Mouse (Mus musculus) intestine, embryonic 14.5 days (tissue): ENCODE data around the gene Srrm4. TPM values are rescaled to one million over a fixed set of nuclear protein-coding genes. Genes with fewer than 3 reads are reported as not detected.

Experiments
- ATAC-seq: fragments of 200-750 bp; cut with Nextera tagmentation; replicated peaks from 2 replicates; pipeline ENCODE4 v1.8.0; 2017; ENCODE audit warnings: low read depth, moderate number of reproducible peaks, moderate TSS enrichment, moderate library complexity; ENCODE audit not compliant: low FRiP score, low TSS enrichment
- DNase-seq: peaks from one replicate; pipeline ENCODE4 v3.0.0-alpha.2; 2018; ENCODE audit warnings: low spot score
- H3K27ac ChIP-seq: fragments of 300-500 bp; sonication (generic); 2 replicates; pipeline ENCODE4 v1.5.1; 2014; ENCODE audit warnings: low read depth, mild to moderate bottlenecking, control low read depth
- H3K27me3 ChIP-seq: fragments of 300-500 bp; sonication (generic); replicated peaks from 2 replicates; pipeline ENCODE4 v1.6.1; 2014; ENCODE audit warnings: low read length, control low read depth; ENCODE audit not compliant: control insufficient read depth, insufficient read depth
- H3K36me3 ChIP-seq: fragments of 300-500 bp; sonication (generic); 2 replicates; pipeline ENCODE4 v1.6.1; 2014; ENCODE audit warnings: low read length, control low read depth; ENCODE audit not compliant: control insufficient read depth, insufficient read depth
- H3K4me1 ChIP-seq: fragments of 300-500 bp; sonication (generic); replicated peaks from 2 replicates; pipeline ENCODE4 v1.6.1; 2014; ENCODE audit warnings: low read length, control low read depth, mixed read lengths; ENCODE audit not compliant: control insufficient read depth, insufficient read depth
- H3K4me2 ChIP-seq: fragments of 300-500 bp; sonication (generic); 2 replicates; pipeline ENCODE4 v1.6.1; 2014; ENCODE audit warnings: low read length
- H3K4me3 ChIP-seq: fragments of 300-500 bp; sonication (generic); 2 replicates; pipeline ENCODE4 v1.5.1; 2014; ENCODE audit warnings: low read depth, low read length, control low read depth, mixed read lengths
- H3K9ac ChIP-seq: fragments of 300-500 bp; sonication (generic); 2 replicates; pipeline ENCODE4 v1.6.1; 2014; ENCODE audit warnings: mild to moderate bottlenecking, low read length
- H3K9me3 ChIP-seq: fragments of 300-500 bp; sonication (generic); 2 replicates; pipeline ENCODE4 v1.6.1; 2016; ENCODE audit warnings: low read length, control low read depth; ENCODE audit not compliant: control insufficient read depth
- WGBS: fragments of 180-500 bp; shearing (Covaris S2); extraction: QIAGEN DNeasy Blood & Tissue Kit; methylation state at CpG from one replicate; pipeline ENCODE4 v1.1.7; 2014; 5-methylcytosine and 5-hydroxymethylcytosine counted together
- polyA plus RNA-seq: library from polyadenylated mRNA; unstranded; fragments of >200 nt; fragmentation: Nextera tagmentation; extraction: Ambion mirVana; gene quantifications from 2 replicates; pipeline ENCODE4 v1.2.1, GENCODE M21; 2014

Gene Srrm4
- polyA plus RNA-seq, 1 experiment from 2014 or later = 2.7 TPM

DNA sequence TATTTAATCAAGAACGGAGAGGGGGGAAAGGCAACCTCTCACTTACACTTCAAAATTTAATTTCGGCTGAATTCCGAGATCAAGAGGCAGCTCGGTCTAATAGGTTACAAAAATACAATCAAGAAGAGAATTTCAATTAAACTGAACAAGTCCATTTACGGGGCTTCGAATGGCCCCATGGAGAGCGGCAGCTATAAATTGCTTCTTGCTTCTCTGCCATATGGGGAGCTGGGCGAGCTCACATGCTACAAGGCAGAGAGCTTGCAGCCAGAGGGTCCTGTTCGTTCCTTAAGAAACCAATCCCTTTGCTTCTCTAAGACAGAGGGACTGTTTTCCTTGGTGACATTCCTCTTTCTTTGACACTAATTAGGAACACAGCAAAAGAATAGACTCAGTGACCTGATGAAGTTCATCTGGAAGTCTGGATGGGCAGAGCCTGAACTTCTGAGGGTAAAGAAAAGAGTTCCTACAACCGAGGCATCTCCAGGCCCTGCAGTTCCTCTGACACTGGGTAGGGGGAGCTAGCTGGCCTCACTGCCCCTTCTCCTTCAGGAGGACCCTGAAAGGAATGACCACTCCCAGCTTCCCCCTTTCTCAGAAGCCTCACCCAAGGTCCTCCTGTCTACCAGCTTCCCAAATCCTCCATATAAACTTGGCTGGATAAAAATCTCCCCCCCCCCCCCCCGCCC is 130.1 kb downstream of the Srrm4 start:
- Histone ChIP-seq H3K4me1 (0 out of 2 replicates have a peak, but pooled peaks cover 3% of the 10 kb centered on the region), H3K9me3 (peaks cover 10% of the 10 kb centered on the region; the same call in 1 of the 2 replicates), H3K4me2 (no peak overlapping the region), H3K36me3 (no peaks in the 10 kb centered on the region), H3K27me3 (no peaks in the 10 kb centered on the region), H3K27ac (no peak overlapping the region), H3K9ac (no peak overlapping the region), H3K4me3 (no peak overlapping the region)
- DNase-seq = no peak
- no peak for ATAC-seq
- 57% methylated on average over 11 of the region's 11 CpGs for WGBS

DNA sequence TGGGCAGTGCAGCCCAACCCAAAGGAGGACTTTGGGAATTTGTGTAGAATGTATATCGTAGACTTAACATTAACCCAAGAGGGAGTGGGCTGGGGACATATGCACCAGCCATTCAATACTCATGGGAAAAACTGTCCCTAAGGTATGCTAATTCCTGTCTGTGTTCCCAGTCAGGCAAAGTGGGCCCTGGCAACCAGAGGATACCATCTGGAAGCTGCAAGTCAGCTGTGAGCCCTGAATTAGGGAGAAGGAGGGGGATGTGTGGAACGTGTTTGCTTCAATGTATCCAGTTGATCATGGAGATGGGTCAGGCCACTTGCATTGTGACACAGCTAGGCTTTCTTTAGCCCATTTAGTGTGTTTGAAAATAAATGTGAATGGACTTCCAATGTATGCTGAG is 131.6 kb downstream of the Srrm4 start:
- Histone ChIP-seq H3K4me3 (no peak overlapping the region), H3K9ac (no peak overlapping the region), H3K36me3 (no peaks in the 10 kb centered on the region), H3K27me3 (no peaks in the 10 kb centered on the region), H3K4me1 (0 out of 2 replicates have a peak, but pooled peaks cover 3% of the 10 kb centered on the region), H3K9me3 (no peaks in the 10 kb centered on the region; the same call in 1 of the 2 replicates), H3K4me2 (no peak overlapping the region), H3K27ac (no peak overlapping the region)
- ATAC-seq (no peak), DNase-seq (no peak)
- WGBS = 78% methylated on average over 2 of the region's 2 CpGs

DNA sequence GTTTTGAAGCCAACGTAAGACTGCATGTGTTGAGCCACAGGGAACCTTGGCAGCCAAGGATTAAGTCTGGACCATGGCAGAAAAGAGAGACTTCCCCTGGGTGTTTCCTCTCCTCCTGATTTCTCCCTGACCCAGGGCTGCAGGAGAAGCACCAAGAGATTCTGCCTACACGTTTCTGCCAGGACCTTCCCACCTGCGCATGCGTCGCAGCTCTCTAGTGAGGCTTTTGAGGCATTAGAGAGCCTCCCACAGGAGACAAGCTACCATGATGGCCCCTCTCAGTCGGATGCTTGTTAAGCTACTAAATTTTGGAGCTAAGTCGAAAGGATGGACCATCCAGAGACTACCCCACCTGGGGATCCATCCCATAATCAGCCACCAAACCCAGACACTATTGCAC is 133.8 kb downstream of the Srrm4 start:
- H3K36me3 ChIP-seq = no peaks in the 10 kb centered on the region
- WGBS = 89% methylated on average over 7 of the region's 7 CpGs
- no peaks in the 10 kb centered on the region for H3K9me3 ChIP-seq
- no peak overlapping the region for H3K27ac ChIP-seq
- H3K4me1 ChIP-seq = 0 out of 2 replicates have a peak, but pooled peaks cover 3% of the 10 kb centered on the region
- no peak for DNase-seq
- no peaks in the 10 kb centered on the region for H3K27me3 ChIP-seq
- no peak overlapping the region for H3K4me2 ChIP-seq
- no peak overlapping the region for H3K9ac ChIP-seq
- no peak for ATAC-seq
- H3K4me3 ChIP-seq = no peak overlapping the region

DNA sequence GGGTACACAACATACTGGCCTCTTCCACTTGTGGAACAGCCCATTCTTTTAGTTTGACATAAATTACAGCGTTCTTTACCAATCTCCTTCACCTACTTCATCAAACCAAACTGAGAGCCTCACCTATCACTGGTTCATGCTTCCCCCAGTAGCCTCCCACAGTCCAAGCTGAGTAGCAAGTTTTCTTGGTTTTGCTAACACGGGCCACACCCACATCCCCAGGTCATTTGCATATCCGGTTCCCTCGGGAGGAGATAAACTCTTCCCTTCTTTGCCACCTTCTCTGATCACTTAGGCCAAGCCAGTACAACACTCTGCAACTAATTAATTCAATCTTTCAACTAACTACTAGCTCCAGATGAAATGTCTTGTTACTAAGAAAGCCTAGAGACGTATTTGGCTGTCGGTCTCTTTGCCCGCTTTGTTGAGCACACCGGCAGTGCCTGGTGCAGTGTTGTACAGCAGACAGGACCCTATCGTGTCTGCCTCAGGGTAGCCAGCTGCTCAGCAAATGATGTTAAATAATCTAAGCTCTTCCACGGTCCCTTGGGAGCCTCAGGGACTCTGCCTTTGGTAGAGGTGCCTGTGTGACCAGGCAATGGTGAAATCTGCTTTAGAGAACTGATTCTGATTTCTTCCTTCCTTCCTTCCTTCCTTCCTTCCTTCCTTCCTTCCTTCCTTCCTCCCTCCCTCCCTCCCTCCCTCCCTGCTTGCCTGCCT is 134.7 kb downstream of the Srrm4 start:
- no peaks in the 10 kb centered on the region for H3K9me3 ChIP-seq
- DNase-seq (no peak), ATAC-seq (no peak)
- H3K4me2 ChIP-seq = peak overlapping the region; percentile 2; the same call in 1 of the 2 replicates
- 0 out of 2 replicates have a peak, but pooled peaks cover 3% of the 10 kb centered on the region for H3K4me1 ChIP-seq
- H3K27ac ChIP-seq = no peak overlapping the region
- H3K27me3 ChIP-seq = no peaks in the 10 kb centered on the region
- H3K4me3 ChIP-seq = no peak overlapping the region
- WGBS = 30% methylated on average over 10 of the region's 10 CpGs
- H3K36me3 ChIP-seq = no peaks in the 10 kb centered on the region
- H3K9ac ChIP-seq = no peak overlapping the region

DNA sequence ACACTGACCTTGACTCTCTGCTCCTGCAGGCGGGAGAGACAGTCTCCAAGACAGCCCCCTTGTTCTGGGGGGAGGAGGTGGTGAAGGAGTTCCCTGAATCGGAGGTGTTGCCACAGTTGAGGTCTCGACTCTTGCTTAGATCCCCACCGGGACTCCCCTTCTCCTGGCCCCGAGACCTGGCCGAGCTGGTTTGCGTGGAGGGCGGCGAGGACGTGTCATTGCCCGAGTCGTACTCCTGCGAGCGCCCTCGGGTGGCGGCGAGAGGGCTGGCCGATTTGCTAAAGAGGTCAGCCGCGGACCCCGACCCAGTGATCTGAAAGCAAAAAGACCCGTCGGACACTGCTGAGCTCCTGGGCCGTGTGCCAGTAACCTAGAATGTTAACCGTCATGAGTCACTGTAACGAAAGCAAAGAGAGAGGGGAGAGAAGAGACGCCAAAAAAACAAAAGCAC is 138.2 kb downstream of the Srrm4 start:
- no peaks in the 10 kb centered on the region for H3K27me3 ChIP-seq
- H3K4me1 ChIP-seq = peaks cover 5% of the 10 kb centered on the region; the same call in 1 of the 2 replicates
- H3K9ac ChIP-seq = peak overlapping the region; percentile 22; the same call in 1 of the 2 replicates
- WGBS = 3% methylated on average over 27 of the region's 27 CpGs
- no peaks in the 10 kb centered on the region for H3K9me3 ChIP-seq
- ATAC-seq (0 out of 2 replicates have a peak, but pooled peaks have one; percentile 40), DNase-seq (peak; percentile 81)
- H3K27ac ChIP-seq = no peak overlapping the region
- peak overlapping the region; percentile 45 for H3K4me2 ChIP-seq
- peak overlapping the region; percentile 20 for H3K4me3 ChIP-seq
- H3K36me3 ChIP-seq = no peaks in the 10 kb centered on the region

DNA sequence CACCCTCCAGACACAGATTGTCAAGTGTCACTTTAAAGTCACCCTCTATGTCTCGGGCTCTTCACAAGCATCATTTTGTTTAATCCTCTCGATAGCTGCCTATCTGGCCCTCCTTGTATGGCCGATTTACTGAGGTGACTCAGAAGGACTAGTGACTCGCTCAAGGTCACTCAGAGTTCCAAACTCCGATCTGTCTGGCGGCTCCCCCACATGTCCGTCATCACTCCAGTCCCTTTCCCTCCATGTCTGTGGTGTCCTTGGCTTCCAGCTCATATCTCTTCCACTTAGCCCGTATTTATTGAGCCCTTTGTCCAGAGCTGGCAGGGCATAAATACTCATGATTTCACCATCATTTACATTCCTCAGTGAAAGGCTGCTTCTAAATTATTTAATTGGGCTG is 140.7 kb downstream of the Srrm4 start:
- H3K9me3 ChIP-seq = no peaks in the 10 kb centered on the region

DNA sequence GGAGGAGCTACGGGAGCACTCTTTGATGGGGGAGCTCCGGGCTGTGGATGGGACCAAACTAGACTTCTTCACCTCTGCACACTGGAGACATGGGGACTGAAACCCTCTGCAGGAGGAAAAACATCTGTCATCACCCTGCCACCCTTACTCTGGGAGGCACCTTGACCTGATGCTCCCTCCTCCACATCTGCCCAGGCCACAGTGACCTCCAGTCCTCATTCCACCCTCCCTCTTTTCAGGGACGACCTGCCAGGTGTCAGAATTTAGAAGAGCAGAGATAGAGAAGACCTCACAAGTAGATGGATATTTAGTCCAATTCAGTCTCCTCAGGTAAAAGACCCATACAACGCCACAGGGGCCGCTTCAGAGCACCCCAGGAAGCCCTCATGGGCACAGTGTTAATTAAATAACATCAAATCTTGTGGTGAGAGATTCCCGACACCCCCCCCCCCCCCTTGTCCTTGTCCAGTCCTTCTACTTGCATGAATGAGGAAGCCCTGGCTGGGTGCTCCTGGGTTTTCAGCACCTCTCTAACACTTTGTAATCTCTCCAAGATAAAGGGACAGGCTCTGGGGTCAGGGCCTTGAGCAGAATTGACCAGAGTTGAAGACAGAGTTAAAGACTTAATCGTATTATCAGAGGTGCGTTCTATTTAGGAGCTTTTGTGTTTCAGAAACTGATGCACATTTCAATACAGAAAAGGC is 141.9 kb downstream of the Srrm4 start:
- no peak for DNase-seq
- no peak overlapping the region for H3K27ac ChIP-seq
- no peak for ATAC-seq
- H3K4me1 ChIP-seq = peaks cover 8% of the 10 kb centered on the region; the same call in 1 of the 2 replicates
- 57% methylated on average over 8 of the region's 8 CpGs for WGBS
- no peaks in the 10 kb centered on the region for H3K36me3 ChIP-seq
- no peaks in the 10 kb centered on the region for H3K27me3 ChIP-seq
- no peaks in the 10 kb centered on the region for H3K9me3 ChIP-seq
- no peak overlapping the region for H3K4me3 ChIP-seq
- no peak overlapping the region for H3K9ac ChIP-seq
- H3K4me2 ChIP-seq = no peak overlapping the region

More for the DNA sequence above, 140.7 kb downstream of the Srrm4 start:
- Histone ChIP-seq H3K27ac (no peak overlapping the region), H3K4me2 (no peak overlapping the region), H3K4me1 (peaks cover 8% of the 10 kb centered on the region; the same call in 1 of the 2 replicates), H3K27me3 (no peaks in the 10 kb centered on the region), H3K9ac (no peak overlapping the region), H3K36me3 (no peaks in the 10 kb centered on the region), H3K4me3 (no peak overlapping the region)
- ATAC-seq (no peak), DNase-seq (no peak)
- 78% methylated on average over 8 of the region's 8 CpGs for WGBS

DNA sequence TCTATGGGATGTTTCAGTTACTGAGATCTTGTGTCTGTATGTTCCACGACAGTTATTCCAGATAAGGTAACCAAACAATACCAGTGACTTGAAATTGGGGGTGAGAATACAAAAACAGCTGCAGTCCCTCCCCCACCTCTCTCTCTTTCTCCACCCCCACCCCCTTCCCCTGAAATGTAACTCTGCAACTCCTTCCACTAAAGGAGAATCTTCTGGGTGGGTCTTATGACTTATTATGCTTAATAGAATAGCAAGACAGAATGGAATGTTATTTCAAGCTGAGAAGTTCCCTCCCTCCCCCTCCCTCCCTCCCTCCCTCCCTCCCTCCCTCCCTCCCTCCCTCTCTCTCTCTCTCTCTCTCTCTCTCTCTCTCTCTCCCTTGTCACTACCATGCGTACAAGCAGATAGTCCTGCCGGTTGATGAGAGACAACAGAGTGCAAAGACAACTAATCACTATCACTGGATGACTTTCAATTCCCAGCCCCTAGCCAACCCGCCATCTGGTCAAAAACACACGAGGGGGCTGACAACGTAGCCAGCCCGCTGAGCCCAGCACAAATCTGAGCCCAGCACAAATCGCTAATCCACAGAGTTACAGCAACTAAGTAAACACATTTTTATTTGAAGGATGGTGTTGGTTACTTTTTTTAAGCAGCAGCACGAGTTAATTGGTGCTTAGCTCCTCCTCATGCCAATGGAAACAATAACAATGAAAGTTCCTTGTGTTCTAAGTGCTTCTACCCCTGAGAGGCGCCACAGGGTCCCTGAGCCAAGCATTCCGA is 143.0 kb downstream of the Srrm4 start:
- DNase-seq (no peak), ATAC-seq (no peak)
- H3K4me2 ChIP-seq = peak overlapping the region; percentile 40
- H3K9me3 ChIP-seq = no peaks in the 10 kb centered on the region
- H3K27me3 ChIP-seq = no peaks in the 10 kb centered on the region
- no peaks in the 10 kb centered on the region for H3K36me3 ChIP-seq
- H3K9ac ChIP-seq = no peak overlapping the region
- H3K4me3 ChIP-seq = 0 out of 2 replicates have a peak overlapping the region, but pooled peaks have one; percentile 11
- H3K4me1 ChIP-seq = peaks cover 8% of the 10 kb centered on the region; the same call in 1 of the 2 replicates
- H3K27ac ChIP-seq = no peak overlapping the region
- 4% methylated on average over 11 of the region's 11 CpGs for WGBS
